In the genomic region with DNA sequence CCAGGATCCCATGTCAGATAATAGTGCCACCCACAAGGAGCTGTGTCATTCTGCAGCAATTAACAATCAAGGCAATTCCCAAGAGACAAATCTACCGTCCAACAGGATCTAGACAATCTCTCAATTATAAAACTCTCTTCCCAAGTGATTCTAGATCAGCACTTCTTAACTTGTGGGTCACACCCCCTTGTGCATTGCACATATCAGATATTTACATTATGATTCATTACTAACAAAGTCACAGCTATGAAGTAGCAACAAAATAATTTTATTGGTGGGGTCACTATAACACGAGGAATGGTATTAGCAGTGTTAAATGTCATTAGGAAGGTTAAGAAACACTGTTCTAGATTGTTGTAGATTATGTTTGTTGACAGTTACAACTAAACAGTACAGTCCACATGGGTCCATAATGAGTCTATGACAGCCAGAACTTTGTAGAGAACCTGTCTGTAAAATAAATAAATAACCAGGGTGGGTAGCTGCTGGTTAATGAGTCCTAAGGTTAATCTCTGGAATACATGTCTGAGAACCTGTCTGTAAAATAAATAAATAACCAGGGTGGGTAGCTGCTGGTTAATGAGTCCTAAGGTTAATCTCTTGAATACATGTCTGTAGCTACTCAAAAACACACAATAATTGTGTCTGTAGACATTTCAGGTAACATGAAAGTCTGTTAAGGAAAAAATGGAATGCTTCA, we compare ENCODE assay signal across 13 mouse cellular contexts.
"Had no signal": no experiment of that assay in that cellular context is flagged by ENCODE, and none has a peak within 500 bp of the region (broad histone marks: within the 10 kb centered on the region; RNA-seq: fewer than 3 reads in every experiment).

No protein-coding gene starts in this region.

- DNase-seq: lung, postnatal 14 days; right cerebral cortex, postnatal 14 days; thymus, adult 2 months; thymus, postnatal 25 days had no signal

- H3K9me3 ChIP-seq: hindbrain, embryonic 15.5 days; limb, embryonic 10.5 days; liver, embryonic 15.5 days; lung, embryonic 15.5 days; megakaryocyte, embryonic 14.5 days; midbrain, embryonic 12.5 days had no signal

- H3K27ac ChIP-seq: hindbrain, embryonic 15.5 days; left cerebral cortex, adult 2 months; limb, embryonic 10.5 days; liver, embryonic 15.5 days; lung, embryonic 15.5 days; macrophage; midbrain, embryonic 12.5 days had no signal

- H3K9ac ChIP-seq: hindbrain, embryonic 15.5 days; liver, embryonic 15.5 days; lung, embryonic 15.5 days; midbrain, embryonic 12.5 days had no signal

- H3K4me3 ChIP-seq: hindbrain, embryonic 15.5 days; left cerebral cortex, adult 2 months; limb, embryonic 10.5 days; liver, embryonic 15.5 days; lung, embryonic 15.5 days; megakaryocyte, embryonic 14.5 days; midbrain, embryonic 12.5 days had no signal

- H3K4me1 ChIP-seq: hindbrain, embryonic 15.5 days; liver, embryonic 15.5 days; lung, embryonic 15.5 days; megakaryocyte, embryonic 14.5 days; midbrain, embryonic 12.5 days had no signal

- H3K27me3 ChIP-seq: hindbrain, embryonic 15.5 days; liver, embryonic 15.5 days; lung, embryonic 15.5 days; midbrain, embryonic 12.5 days had no signal

- ATAC-seq: midbrain, embryonic 16.5 days had no signal

- H3K36me3 ChIP-seq: hindbrain, embryonic 15.5 days; limb, embryonic 10.5 days; liver, embryonic 15.5 days; lung, embryonic 15.5 days; midbrain, embryonic 12.5 days had no signal

- H3K4me2 ChIP-seq: hindbrain, embryonic 15.5 days; liver, embryonic 15.5 days; lung, embryonic 15.5 days; midbrain, embryonic 12.5 days had no signal
